Mouse (Mus musculus) embryonic facial prominence, embryonic 13.5 days (tissue): ENCODE measurements around the gene Snx15. TPM values are rescaled to one million over a fixed set of nuclear protein-coding genes. Genes with fewer than 3 reads are reported as not detected.
A peak's percentile ranks its signal among the peaks of the same experiment; 100 is the strongest.

Experiments
- ATAC-seq: fragments of 200-750 bp; cut with Nextera tagmentation; 2 replicates; pipeline ENCODE4 v1.8.0; 2017; ENCODE audit warnings: low read depth; ENCODE audit not compliant: insufficient number of reproducible peaks, insufficient read depth, low FRiP score, low TSS enrichment
- H3K27ac ChIP-seq: fragments of 300-500 bp; sonication (generic); 2 replicates; pipeline ENCODE4 v1.5.1; 2015; ENCODE audit warnings: moderate library complexity, mild to moderate bottlenecking, inconsistent platforms
- H3K27me3 ChIP-seq: fragments of 300-500 bp; sonication (generic); 2 replicates; pipeline ENCODE4 v1.6.1; 2015; ENCODE audit warnings: mild to moderate bottlenecking, inconsistent platforms
- H3K36me3 ChIP-seq: fragments of 300-500 bp; sonication (generic); 2 replicates; pipeline ENCODE4 v1.6.1; 2015; ENCODE audit warnings: mild to moderate bottlenecking, inconsistent platforms
- H3K4me1 ChIP-seq: fragments of 300-500 bp; sonication (generic); 2 replicates; pipeline ENCODE4 v1.6.1; 2015; ENCODE audit warnings: inconsistent platforms
- H3K4me2 ChIP-seq: fragments of 300-500 bp; sonication (generic); 2 replicates; pipeline ENCODE4 v1.6.1; 2015; ENCODE audit warnings: moderate library complexity, mild to moderate bottlenecking, inconsistent platforms
- H3K4me3 ChIP-seq: fragments of 300-500 bp; sonication (generic); 2 replicates; pipeline ENCODE4 v1.5.1; 2015; ENCODE audit warnings: mild to moderate bottlenecking, inconsistent platforms
- H3K9ac ChIP-seq: fragments of 300-500 bp; sonication (generic); 2 replicates; pipeline ENCODE4 v1.6.1; 2015; ENCODE audit warnings: mild to moderate bottlenecking, inconsistent platforms
- H3K9me3 ChIP-seq: fragments of 300-500 bp; sonication (generic); 2 replicates; pipeline ENCODE4 v1.6.1; 2016; ENCODE audit warnings: inconsistent platforms
- WGBS: fragments of 180-500 bp; shearing (Covaris S2); methylation state at CpG from one replicate; pipeline ENCODE4 v1.1.7; 2015; ENCODE audit warnings: mixed read lengths; 5-methylcytosine and 5-hydroxymethylcytosine counted together
- polyA plus RNA-seq: library from polyadenylated mRNA; unstranded; fragments of >200 nt; fragmentation: Nextera tagmentation; extraction: Ambion mirVana; gene quantifications from 2 replicates; pipeline ENCODE4 v1.2.1, GENCODE M21; 2015

Snx15 gene
- polyA plus RNA-seq, 1 experiment from 2014 or later = 38.3 TPM

DNA sequence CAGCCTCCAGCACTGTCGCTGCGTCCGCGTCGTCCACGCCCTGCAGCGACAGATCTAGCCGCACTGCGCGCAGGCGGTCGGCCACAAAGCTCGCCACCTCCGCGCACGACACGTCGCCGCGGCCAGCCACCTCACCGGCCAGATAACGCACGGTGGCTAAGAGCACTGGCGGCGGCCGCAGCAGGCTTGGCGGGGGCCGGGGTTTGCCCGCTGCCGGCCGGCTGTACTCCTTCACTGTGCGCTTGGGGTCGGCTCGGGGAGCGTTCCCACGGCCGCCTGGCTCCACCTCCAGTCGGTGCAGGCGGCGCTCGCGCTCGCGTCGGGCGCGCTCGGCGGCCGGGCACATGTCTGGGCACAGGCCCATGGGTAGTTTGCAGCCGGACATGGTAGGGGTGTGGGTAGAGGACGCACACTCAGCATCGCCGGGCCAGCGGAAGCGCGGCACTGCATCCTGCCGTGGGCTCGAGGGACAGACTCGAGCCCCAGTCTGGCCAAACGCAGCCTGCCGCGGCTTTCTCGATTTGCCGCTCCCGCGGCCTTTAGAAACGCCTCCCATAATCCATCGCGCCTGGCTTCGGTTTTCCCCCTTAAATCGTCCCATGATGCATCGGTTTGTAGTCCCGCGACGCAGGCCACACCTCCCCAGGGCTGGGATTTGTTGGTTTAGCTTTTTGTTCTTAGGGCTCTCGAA is 10.0 kb downstream of the Snx15 start, which contains the start of gene Sac3d1:
TSS of gene Sac3d1 (minus strand) at position 665 of the 691 bp plus-strand sequence.
- Histone ChIP-seq H3K9me3 (no peaks in the 10 kb centered on the region), H3K9ac (peak within 1 kb of the TSS; percentile 91), H3K4me2 (peak within 1 kb of the TSS; percentile 89), H3K27ac (peak within 1 kb of the TSS; percentile 96), H3K4me3 (peak within 1 kb of the TSS; percentile 94), H3K36me3 (peaks cover 43% of the 10 kb centered on the region), H3K27me3 (no peaks in the 10 kb centered on the region), H3K4me1 (peaks cover 19% of the 10 kb centered on the region)
- peak; percentile 76 for ATAC-seq
- WGBS = under 1% methylated on average over 77 of the region's 77 CpGs

DNA sequence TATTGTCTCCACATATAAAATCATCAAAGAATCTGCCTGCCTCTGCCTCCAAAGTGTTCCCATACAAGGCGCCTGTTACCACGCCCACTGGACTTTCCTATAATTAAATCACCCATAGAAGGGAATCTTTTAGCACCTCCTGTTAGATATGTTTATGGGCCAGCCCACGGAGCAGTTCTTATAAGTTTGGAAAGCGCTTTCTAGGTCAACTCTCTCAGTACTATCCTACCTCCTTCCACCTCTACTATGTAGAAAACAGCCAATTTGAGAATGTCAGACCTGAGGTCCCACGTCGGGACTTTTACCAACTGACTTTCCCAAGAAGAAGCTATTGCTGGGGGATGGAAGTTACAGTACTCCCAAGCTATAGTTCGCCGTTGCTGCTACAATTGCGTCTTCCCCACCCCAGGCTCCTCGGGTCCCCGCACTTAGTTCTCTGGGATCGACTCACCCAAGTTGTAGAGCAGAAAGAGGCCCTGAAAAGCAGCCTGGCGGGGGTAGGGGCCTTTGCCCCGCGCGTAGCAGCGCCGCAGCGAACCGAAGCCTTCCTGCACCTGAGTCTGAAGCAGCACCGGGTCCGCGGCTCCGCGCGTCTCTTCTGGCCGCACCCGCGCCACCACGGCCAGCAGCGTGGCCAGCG is 10.6 kb downstream of the Snx15 start:
- no peak for ATAC-seq
- Histone ChIP-seq H3K9me3 (no peaks in the 10 kb centered on the region), H3K27me3 (no peaks in the 10 kb centered on the region), H3K4me2 (peak overlapping the region; percentile 89), H3K36me3 (peaks cover 44% of the 10 kb centered on the region), H3K27ac (peak overlapping the region; percentile 96), H3K4me3 (peak overlapping the region; percentile 94), H3K9ac (peak overlapping the region; percentile 91), H3K4me1 (peaks cover 19% of the 10 kb centered on the region)
- 5% methylated on average over 32 of the region's 32 CpGs for WGBS

DNA sequence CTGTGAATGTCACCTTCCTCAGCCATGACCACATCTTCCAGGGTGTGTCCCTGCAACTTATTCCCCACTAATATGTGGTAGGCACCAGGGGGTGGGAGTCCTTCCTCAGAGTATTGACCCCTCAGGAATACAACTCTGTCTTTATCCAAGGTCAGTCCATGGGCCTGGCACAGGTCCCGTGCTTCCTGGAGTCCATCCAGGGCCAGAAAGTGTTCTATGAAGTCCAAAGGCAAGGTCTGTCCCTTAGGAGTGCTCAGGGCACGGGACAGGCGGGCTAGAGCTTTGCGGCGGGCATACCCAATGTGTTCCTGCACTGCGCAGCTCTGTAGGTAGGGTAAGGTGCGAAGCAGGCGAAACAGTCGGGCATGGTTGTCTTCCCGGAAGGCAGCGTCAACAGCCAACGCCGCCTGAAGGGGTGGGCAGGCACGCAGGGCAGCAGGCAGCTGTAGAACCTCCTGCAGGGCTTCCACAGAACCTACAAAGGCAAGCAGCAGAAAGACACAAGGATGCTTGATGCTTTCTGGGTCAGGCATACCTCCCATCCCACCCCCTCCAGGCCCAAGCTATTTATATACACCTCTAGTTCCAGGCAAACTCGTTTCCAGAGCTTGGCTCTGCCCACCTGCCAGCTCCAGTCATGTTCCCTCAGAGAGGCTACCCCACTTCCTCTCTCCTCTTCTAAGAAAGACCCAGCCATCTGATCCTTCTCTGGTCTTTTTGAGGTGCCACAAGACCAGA is 11.8 kb downstream of the Snx15 start:
- no peak overlapping the region for H3K27ac ChIP-seq
- H3K4me1 ChIP-seq = peaks cover 19% of the 10 kb centered on the region
- H3K4me3 ChIP-seq = 0 out of 2 replicates have a peak overlapping the region, but pooled peaks have one; percentile 94
- H3K9ac ChIP-seq = peak overlapping the region; percentile 91; the same call in 1 of the 2 replicates
- WGBS = 88% methylated on average over 15 of the region's 15 CpGs
- peak overlapping the region; percentile 89 for H3K4me2 ChIP-seq
- H3K36me3 ChIP-seq = peaks cover 41% of the 10 kb centered on the region
- no peaks in the 10 kb centered on the region for H3K9me3 ChIP-seq
- ATAC-seq = no peak
- no peaks in the 10 kb centered on the region for H3K27me3 ChIP-seq

DNA sequence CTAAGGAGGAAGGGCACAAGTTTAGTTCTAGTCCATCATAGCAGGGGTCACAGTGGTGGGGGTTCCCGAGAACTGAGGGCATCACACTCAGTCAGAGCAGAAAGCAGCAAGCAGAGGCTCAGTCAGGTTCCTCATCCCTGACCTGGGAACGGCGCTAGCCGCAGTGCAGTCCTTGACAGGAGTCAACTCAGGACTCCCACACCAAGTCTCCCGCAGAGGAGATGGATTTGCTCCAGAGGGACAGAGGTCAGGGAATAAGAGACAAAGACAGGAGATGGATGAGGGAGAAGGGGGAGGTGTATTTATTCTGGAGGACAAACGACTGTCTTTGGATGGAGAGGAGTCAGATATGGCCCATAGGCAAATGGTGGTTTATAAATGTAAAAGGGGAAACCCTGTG is 15.0 kb downstream of the Snx15 start:
- H3K27me3 ChIP-seq = no peaks in the 10 kb centered on the region
- peaks cover 37% of the 10 kb centered on the region for H3K36me3 ChIP-seq
- 78% methylated on average over 6 of the region's 6 CpGs for WGBS
- H3K9ac ChIP-seq = no peak overlapping the region
- peaks cover 14% of the 10 kb centered on the region for H3K4me1 ChIP-seq
- no peaks in the 10 kb centered on the region for H3K9me3 ChIP-seq
- H3K4me2 ChIP-seq = no peak overlapping the region
- ATAC-seq = no peak
- H3K27ac ChIP-seq = no peak overlapping the region
- H3K4me3 ChIP-seq = no peak overlapping the region

DNA sequence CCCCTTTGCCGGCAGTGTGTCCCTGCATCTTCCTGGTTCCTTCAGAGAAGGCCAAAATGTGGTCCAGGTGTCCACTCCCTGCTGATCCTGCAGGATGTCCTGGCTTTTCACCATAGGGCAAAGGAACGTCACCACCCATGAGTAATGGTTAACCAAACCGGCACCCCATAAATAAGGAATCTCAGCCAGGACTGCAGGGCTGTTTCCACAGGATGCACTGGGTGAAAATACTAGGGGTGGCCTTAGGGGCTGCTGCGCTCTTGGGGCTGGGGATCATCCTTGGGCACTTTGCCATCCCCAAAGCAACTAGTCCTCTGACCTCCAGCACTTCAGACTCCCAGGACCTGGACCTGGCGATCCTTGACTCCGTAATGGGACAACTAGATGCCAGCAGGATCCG is 22.5 kb downstream of the Snx15 start, which contains the start of gene Naaladl1:
TSS of gene Naaladl1 (plus strand) at position 197 of the 400 bp plus-strand sequence.
- Histone ChIP-seq H3K9ac (no peak within 1 kb of the TSS), H3K4me1 (peaks cover 7% of the 10 kb centered on the region; the same call in 1 of the 2 replicates), H3K27me3 (no peaks in the 10 kb centered on the region), H3K9me3 (no peaks in the 10 kb centered on the region), H3K36me3 (no peaks in the 10 kb centered on the region), H3K4me3 (no peak within 1 kb of the TSS), H3K27ac (no peak within 1 kb of the TSS), H3K4me2 (no peak within 1 kb of the TSS)
- no peak for ATAC-seq
- 81% methylated on average over 7 of the region's 7 CpGs for WGBS

DNA sequence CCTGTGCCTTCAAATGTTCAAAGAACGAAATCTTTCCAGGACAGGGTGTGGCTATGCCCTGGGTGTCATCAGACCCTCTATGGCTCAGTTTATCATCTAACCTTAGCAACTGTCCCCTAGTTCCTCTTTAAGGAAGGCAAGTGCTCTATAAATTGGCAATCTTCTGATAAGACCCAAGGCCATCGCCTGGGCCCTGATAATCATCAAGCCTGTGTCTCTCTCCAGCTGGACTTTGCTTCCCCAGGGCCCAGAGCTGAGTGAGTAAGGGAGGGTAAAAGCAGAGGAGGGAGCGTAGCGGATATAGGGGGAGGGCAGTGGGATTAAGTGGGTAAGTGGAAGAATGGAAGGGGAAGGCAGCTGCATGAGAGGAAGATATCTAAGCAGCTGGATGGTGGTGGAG is 23.6 kb downstream of the Snx15 start:
- no peaks in the 10 kb centered on the region for H3K27me3 ChIP-seq
- 81% methylated on average over 4 of the region's 4 CpGs for WGBS
- no peak overlapping the region for H3K9ac ChIP-seq
- H3K9me3 ChIP-seq = no peaks in the 10 kb centered on the region
- H3K4me2 ChIP-seq = no peak overlapping the region
- H3K27ac ChIP-seq = no peak overlapping the region
- H3K4me3 ChIP-seq = no peak overlapping the region
- 0 out of 2 replicates have a peak, but pooled peaks cover 1% of the 10 kb centered on the region for H3K36me3 ChIP-seq
- no peak for ATAC-seq
- H3K4me1 ChIP-seq = peaks cover 7% of the 10 kb centered on the region; the same call in 1 of the 2 replicates

DNA sequence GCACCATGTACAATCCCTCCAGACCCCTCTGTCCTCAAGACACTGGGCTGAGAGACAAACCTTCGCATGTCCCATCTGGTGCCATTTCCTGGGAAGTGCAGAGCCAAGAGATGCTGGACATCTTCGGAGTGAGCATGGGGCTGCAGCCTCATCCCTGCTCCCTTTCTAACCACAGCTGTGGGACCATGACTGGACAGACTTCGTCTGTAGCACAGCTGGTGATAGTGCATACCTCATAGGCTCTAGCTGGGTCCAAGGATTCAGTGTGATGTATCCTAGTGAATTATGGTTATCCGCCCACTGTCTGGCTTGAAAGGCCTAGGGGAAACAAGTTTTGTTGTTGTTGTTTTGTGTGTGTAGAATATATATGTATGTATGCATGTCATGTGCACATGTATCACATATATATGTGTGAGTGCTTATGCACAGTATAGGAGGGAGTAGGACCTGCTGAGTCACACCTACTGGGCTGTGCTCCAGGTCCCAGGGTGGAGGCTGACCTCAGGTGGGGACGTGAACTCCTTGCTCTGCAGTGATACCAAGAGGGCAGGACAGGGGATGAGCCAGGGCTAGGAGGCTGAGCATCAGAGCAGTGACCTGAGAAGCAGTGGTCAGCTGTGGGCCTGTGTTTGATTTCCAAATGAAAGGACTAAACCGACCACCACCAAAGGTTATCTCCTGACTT is 25.8 kb downstream of the Snx15 start:
- Histone ChIP-seq H3K4me1 (peaks cover 7% of the 10 kb centered on the region; the same call in 1 of the 2 replicates), H3K4me2 (no peak overlapping the region), H3K9me3 (no peaks in the 10 kb centered on the region), H3K27ac (no peak overlapping the region), H3K9ac (no peak overlapping the region), H3K27me3 (no peaks in the 10 kb centered on the region), H3K36me3 (peaks cover 13% of the 10 kb centered on the region; the same call in 1 of the 2 replicates), H3K4me3 (no peak overlapping the region)
- ATAC-seq = peak; percentile 68; the same call in 1 of the 2 replicates
- 78% methylated on average over 6 of the region's 6 CpGs for WGBS

DNA sequence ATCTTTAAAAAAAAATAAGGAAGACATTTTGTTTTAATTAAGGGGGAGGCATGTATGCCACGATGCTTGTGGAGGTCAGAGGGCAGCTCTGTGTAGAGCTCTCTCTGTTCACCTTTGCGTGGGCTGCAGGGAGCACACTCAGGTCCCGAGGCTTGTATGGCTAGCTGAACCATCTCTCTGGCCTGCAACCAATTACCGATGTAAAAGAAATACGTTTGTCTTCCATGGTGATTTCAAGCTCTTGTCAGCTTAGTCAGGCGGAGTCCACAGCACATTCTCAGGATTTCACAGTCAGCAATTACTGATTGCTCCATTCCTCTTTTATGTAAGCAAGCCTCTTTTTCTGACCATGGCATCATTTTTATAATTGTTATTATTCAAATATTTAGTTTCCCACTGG is 26.9 kb downstream of the Snx15 start:
- 16% methylated on average over 6 of the region's 6 CpGs for WGBS
- H3K9ac ChIP-seq = no peak overlapping the region

DNA sequence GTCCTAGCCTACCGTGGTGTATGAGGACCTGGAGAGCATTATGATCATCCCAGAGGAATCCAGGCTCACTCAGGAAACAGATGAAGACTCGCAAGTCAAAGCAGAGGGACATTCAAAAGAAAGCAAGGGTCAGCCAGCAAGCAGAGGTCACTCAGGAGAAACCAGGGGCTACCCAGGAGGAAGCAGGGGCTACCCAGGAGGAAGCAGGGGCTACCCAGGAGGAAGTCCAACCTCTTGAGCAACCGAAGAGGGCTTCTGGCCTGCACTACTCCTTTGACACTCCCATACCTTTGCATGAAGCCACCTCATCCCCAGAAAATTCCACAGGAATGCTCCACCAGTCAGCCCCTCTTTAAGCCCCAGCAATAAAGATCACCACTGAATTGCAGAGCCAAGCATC is 30.3 kb downstream of the Snx15 start:
- no peak overlapping the region for H3K4me3 ChIP-seq
- peaks cover 48% of the 10 kb centered on the region for H3K36me3 ChIP-seq
- no peaks in the 10 kb centered on the region for H3K9me3 ChIP-seq
- peaks cover 7% of the 10 kb centered on the region; the same call in 1 of the 2 replicates for H3K4me1 ChIP-seq
- H3K27me3 ChIP-seq = no peaks in the 10 kb centered on the region
- no peak overlapping the region for H3K27ac ChIP-seq
- H3K9ac ChIP-seq = no peak overlapping the region
- H3K4me2 ChIP-seq = no peak overlapping the region
- no peak for ATAC-seq
- 82% methylated on average over 3 of the region's 3 CpGs for WGBS

More for the DNA sequence above, 26.9 kb downstream of the Snx15 start:
- H3K4me3 ChIP-seq = no peak overlapping the region
- H3K36me3 ChIP-seq = peaks cover 19% of the 10 kb centered on the region; the same call in 1 of the 2 replicates
- H3K9me3 ChIP-seq = no peaks in the 10 kb centered on the region
- no peak overlapping the region for H3K27ac ChIP-seq
- no peak for ATAC-seq
- H3K4me2 ChIP-seq = no peak overlapping the region
- peaks cover 7% of the 10 kb centered on the region; the same call in 1 of the 2 replicates for H3K4me1 ChIP-seq
- H3K27me3 ChIP-seq = no peaks in the 10 kb centered on the region

DNA sequence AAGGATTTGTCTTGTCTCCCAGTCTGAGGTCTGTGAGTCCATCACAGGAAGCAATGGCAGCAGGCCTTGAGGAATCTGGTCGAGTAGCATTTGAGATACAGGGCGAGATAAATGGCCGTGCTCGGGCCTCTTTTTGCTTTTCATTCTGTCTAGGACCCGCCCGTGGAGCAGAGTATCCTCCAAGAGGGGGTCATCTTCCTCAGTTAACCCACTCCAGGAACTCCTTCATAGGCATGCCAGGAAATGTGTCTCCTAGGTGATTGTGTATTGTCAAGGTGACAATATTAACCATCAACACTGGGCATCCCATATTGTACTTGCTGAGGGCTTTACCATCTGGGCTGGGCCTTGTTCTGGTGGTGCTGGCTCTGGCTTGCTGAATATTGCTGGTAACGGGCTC is 34.0 kb downstream of the Snx15 start, which contains the start of gene AC131692.1:
TSS of gene AC131692.1 (plus strand) at position 301 of the 400 bp plus-strand sequence.
- Histone ChIP-seq H3K36me3 (peaks cover 79% of the 10 kb centered on the region), H3K4me2 (no peak within 1 kb of the TSS), H3K9ac (0 out of 2 replicates have a peak within 1 kb of the TSS, but pooled peaks have one; percentile 11), H3K4me3 (no peak within 1 kb of the TSS), H3K27ac (no peak within 1 kb of the TSS), H3K4me1 (no peaks in the 10 kb centered on the region), H3K27me3 (no peaks in the 10 kb centered on the region), H3K9me3 (no peaks in the 10 kb centered on the region)
- ATAC-seq = no peak
- 92% methylated on average over 7 of the region's 7 CpGs for WGBS

DNA sequence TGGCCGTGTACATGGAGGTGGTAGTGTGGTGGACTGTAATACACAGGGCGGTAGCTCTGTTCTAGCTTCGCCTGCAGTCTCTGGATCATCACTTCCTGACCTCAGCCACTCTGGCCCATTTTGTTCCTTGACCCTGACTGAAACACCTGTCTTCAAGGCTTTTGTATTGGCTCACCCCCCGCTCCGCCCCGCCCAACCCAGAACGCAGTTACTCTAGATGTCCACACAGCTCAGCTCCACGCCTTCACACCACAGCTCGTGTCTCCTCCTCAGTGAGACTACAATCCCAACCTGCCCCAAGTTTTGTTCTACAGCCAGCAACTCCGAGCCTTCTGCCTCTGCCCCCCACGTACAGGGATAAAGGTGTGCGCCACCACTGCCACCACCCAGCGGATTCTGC is 39.3 kb downstream of the Snx15 start:
- ATAC-seq = no peak
- H3K27ac ChIP-seq = no peak overlapping the region
- no peaks in the 10 kb centered on the region for H3K9me3 ChIP-seq
- peaks cover 16% of the 10 kb centered on the region for H3K4me1 ChIP-seq
- H3K4me2 ChIP-seq = no peak overlapping the region
- WGBS = 93% methylated on average over 13 of the region's 13 CpGs
- H3K36me3 ChIP-seq = peaks cover 62% of the 10 kb centered on the region
- no peak overlapping the region for H3K4me3 ChIP-seq
- no peak overlapping the region for H3K9ac ChIP-seq
- H3K27me3 ChIP-seq = no peaks in the 10 kb centered on the region
